Mouse (Mus musculus) thymus, adult 2 months (tissue): Measurements from ENCODE around the gene Srsf4. TPM values are rescaled to one million over a fixed set of nuclear protein-coding genes. Genes with fewer than 3 reads are reported as not detected.
A peak's percentile ranks its signal among the peaks of the same experiment; 100 is the strongest.

Experiments used
- DNase-seq: peaks from one replicate; pipeline ENCODE4 v3.0.0; 2021
- H3K27ac ChIP-seq: fragments of 200-500 bp; 2 replicates; pipeline ENCODE4 v1.5.1; 2012; ENCODE audit warnings: low read length, control low read depth; ENCODE audit not compliant: control insufficient read depth, insufficient read depth
- H3K27me3 ChIP-seq: fragments of 200-500 bp; 2 replicates; pipeline ENCODE4 v1.6.1; 2012; ENCODE audit warnings: mild to moderate bottlenecking, low read length, moderate library complexity, mixed read lengths; ENCODE audit not compliant: control insufficient read depth, insufficient read depth
- H3K36me3 ChIP-seq: fragments of 200-500 bp; 2 replicates; pipeline ENCODE4 v1.6.1; 2012; ENCODE audit warnings: mild to moderate bottlenecking, low read length, moderate library complexity; ENCODE audit not compliant: control insufficient read depth, insufficient read depth
- H3K4me1 ChIP-seq: fragments of 200-500 bp; replicated peaks from 2 replicates; pipeline ENCODE4 v1.6.1; 2012; ENCODE audit warnings: low read length; ENCODE audit not compliant: control insufficient read depth, insufficient read depth
- H3K4me3 ChIP-seq: fragments of 200-500 bp; 2 replicates; pipeline ENCODE4 v1.5.1; 2012; ENCODE audit warnings: mild to moderate bottlenecking, low read length, control low read depth, moderate library complexity; ENCODE audit not compliant: control insufficient read depth, insufficient read depth
- CTCF ChIP-seq: fragments of 200-500 bp; IDR thresholded peaks from 2 replicates; pipeline ENCODE4 v1.5.1; 2012; ENCODE audit warnings: mild to moderate bottlenecking, control low read depth, low read length, moderate library complexity, borderline replicate concordance; ENCODE audit not compliant: control insufficient read depth, poor library complexity, insufficient read depth; ENCODE audit errors: extremely low read depth
- POLR2A ChIP-seq: fragments of 200-500 bp; IDR thresholded peaks from 2 replicates; pipeline ENCODE4 v1.6.1; 2012; ENCODE audit warnings: mild to moderate bottlenecking, low read length, control low read depth, moderate library complexity; ENCODE audit not compliant: control insufficient read depth, poor library complexity, insufficient read depth; ENCODE audit errors: extremely low read depth
- WGBS: fragments of 180-500 bp; shearing (Covaris S2); methylation state at CpG from one replicate; pipeline ENCODE4 v1.1.7; 2018; 5-methylcytosine and 5-hydroxymethylcytosine counted together
- polyA plus RNA-seq: library from polyadenylated mRNA; depleted of rRNA; stranded (reverse); fragments of >200 nt; gene quantifications from 2 replicates; pipeline ENCODE4 v1.2.3, GENCODE M21; 2012

The Srsf4 gene
- polyA plus RNA-seq, 1 experiment, result 76.8 TPM

DNA sequence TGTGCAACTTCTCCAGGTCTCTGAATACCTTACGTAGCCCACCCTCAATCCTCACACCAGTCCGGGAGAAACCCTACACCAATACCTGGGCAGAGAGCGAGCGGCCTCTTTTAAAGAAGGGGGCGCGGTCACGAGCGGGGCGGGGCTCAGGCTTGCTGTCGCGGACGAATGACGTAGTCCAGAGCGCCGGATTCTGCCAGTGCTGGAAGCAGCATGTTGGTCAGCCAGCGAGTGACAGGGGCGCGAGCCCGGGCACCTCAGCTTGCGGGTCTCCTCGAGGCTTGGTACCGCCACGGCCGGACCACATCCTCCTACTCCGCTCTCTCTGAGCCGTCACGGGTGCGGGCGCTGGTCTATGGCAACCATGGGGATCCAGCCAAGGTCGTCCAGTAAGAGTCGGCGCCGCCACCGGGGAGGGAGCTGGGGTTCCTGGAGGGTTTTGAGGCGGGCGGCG, 30.1 kb upstream of the Srsf4 start, which contains the start of gene Mecr:
Gene Mecr, plus strand, starts transcription at position 181 of the 454 bp plus-strand sequence.
- Histone ChIP-seq H3K4me1 (peaks cover 6% of the 10 kb centered on the region; the same call in 1 of the 2 replicates), H3K27ac (no peak within 1 kb of the TSS), H3K36me3 (no peaks in the 10 kb centered on the region), H3K27me3 (no peaks in the 10 kb centered on the region), H3K4me3 (peak within 1 kb of the TSS; percentile 92)
- TF ChIP-seq CTCF (0 out of 2 replicates have a peak, but pooled peaks have one; percentile 15), POLR2A (0 out of 2 replicates have a peak, but pooled peaks have one; percentile 53)
- peak; percentile 88 for DNase-seq
- under 1% methylated on average over 37 of the region's 37 CpGs for WGBS

DNA sequence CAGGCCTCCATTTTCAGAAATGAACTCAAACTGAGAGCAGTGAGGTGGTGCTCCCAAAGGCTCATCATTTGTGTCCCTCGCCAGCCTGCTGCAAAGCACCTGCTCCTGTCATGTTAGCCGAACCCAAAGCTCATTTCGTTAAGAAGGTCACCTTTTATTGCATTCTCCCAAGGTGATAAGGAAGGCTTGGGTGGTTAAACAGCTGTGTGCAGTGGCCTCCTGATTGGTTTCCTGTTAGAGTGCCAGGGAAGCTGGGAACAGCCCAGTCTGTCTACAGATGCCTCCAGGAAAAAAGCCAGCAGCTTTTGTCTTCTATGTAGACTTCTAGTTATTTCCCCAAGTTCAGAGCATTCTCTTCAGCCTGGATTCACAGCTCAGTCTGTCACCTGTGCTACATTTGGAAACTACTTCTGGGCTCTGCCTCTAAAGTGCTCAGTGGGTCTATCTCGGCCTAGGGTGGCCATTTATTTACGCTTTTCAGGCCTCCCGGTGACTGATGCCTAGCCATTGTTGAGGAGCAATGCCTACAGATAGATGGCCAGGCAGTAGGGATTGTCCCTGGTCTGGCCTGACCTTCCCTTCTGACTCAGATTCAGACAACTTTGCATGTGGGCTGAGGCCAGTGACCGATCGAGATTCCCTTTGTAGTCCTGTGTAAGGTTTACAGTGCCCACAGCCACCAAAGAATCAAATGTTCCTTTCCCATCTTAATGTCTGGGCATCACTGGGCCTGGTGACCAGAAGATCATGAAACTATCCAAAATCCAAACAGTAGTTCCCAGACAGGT, 27.2 kb upstream of the Srsf4 start:
- H3K36me3 ChIP-seq, result no peaks in the 10 kb centered on the region
- no peaks in the 10 kb centered on the region for H3K27me3 ChIP-seq
- no peak for TF ChIP-seq POLR2A
- no peak for TF ChIP-seq CTCF
- H3K27ac ChIP-seq, result no peak overlapping the region
- peaks cover 5% of the 10 kb centered on the region; the same call in 1 of the 2 replicates for H3K4me1 ChIP-seq
- DNase-seq, result no peak
- H3K4me3 ChIP-seq, result no peak overlapping the region
- 93% methylated on average over 8 of the region's 8 CpGs for WGBS

DNA sequence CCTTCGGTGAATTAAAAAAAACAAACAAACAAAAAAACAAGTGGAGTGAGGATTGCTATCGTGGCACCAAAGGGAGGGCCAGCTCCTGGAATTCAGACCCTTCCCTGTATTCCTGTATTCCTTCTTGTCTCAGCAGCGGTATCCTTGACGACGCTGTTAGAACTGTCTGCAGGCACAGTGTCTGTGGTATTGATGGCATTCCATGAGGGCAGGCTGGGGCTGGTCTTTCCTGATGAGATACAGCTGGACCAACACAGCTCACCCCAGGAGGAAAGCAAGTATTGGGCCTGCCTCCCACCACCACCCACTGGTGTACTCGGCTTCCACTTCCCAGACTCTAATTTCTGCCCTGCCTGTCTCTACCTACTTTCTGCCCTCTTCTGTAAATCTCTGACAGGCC, 25.3 kb upstream of the Srsf4 start:
- no peak for TF ChIP-seq POLR2A
- TF ChIP-seq CTCF, result no peak
- DNase-seq, result no peak
- no peaks in the 10 kb centered on the region for H3K27me3 ChIP-seq
- peaks cover under 1% of the 10 kb centered on the region; the same call in 1 of the 2 replicates for H3K4me1 ChIP-seq
- WGBS, result 96% methylated on average over 6 of the region's 6 CpGs
- H3K27ac ChIP-seq, result no peak overlapping the region
- no peak overlapping the region for H3K4me3 ChIP-seq
- no peaks in the 10 kb centered on the region for H3K36me3 ChIP-seq

DNA sequence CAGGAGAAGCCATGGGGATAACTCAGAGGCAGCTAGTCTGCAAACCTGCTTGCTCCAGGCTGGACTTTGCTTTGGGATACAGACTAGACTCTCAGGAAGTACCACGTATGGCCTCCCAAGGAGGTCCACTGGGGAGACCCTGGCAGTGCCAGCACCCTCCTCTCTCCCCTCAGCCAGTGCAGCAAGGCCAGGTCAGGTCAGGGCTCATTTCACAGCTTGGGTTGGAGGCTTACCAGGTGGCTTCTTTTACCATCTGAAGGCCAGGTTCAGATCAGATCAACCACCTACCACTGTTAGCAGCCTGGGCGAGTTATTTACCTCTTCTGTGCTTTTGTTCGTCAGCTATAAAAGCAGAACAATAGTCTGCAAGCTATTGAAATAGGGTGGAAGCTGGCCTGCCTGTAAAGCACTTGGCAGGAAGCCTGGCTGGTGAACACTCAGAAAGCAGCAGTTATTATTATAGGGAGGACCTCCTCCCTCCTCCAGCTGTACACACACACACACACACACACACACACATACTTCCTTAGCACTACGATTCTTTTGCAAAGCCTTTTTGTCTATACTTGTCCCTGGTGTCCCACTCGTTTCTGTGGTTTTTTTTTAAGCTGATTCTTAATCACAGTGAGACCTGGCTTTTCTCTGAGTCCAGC, 23.3 kb upstream of the Srsf4 start:
- H3K4me1 ChIP-seq, result no peaks in the 10 kb centered on the region
- 52% methylated on average over 5 of the region's 5 CpGs for WGBS
- no peaks in the 10 kb centered on the region for H3K27me3 ChIP-seq
- TF ChIP-seq CTCF (no peak), POLR2A (no peak)
- DNase-seq, result no peak
- no peak overlapping the region for H3K4me3 ChIP-seq
- H3K27ac ChIP-seq, result no peak overlapping the region
- no peaks in the 10 kb centered on the region for H3K36me3 ChIP-seq

DNA sequence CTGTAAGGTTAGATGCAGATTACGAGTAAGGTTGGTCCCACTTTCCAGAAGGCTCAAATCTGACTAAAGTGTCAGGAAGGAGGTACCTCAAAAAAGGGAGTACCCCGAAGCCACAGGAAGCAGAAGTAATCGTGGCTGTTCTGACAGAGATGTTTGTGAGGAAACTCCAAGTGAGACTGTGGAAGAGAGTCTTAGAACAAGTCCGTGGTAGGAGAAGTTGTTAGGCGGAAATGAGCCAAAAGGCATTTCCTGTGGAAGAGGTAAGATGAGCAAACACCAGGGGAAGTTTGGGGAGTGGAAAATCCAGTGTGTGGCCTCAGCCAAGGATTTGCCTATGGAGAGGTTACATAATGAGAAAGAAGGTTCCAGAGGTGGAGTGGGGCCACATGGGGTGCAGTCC, 18.5 kb upstream of the Srsf4 start:
- H3K4me1 ChIP-seq, result no peaks in the 10 kb centered on the region
- H3K36me3 ChIP-seq, result no peaks in the 10 kb centered on the region
- DNase-seq, result no peak
- H3K4me3 ChIP-seq, result no peak overlapping the region
- H3K27ac ChIP-seq, result no peak overlapping the region
- no peak for TF ChIP-seq CTCF
- TF ChIP-seq POLR2A, result no peak
- WGBS, result 43% methylated on average over 5 of the region's 5 CpGs
- H3K27me3 ChIP-seq, result no peaks in the 10 kb centered on the region

DNA sequence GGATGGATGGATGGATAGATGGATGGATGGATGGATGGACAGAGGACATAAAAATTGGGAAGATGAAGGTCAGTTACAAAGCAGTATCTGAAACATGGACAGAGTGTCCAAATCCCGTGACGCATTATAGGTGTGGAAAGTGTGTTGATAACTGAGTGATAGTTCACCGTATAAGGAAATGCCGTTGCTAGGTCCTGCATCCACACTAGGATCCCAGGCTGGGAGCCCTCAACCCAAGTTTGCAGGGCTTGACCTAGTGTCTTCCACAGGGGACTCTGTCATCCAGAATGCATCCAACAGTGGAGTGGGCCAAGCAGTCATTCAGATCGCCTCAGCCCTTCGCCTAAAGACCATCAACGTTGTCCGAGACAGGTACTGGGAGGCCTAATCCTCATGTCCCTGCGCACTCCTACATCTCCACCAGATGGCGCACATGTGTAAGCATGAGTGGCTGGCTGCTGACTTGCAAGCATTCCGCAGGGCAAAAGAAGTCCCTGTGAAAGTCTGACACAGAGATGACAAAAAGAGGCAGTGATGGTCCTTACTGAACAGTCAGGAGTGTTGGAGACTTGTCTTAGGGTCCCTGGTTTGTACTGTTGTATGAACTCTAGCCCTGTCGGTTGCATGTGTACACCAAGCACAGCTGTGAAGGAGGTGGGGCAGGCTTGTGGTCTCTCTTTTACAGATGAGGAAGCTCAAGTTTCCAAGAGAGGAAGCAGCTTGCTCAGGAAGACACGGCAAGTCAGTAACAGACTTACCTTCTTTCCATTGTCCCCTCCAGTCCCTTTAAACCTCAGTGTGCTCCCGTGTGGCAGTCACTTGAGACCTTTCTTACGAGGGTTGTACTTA, 12.7 kb upstream of the Srsf4 start:
- peak; percentile 94 for TF ChIP-seq CTCF
- no peak for TF ChIP-seq POLR2A
- Histone ChIP-seq H3K4me1 (peaks cover 9% of the 10 kb centered on the region), H3K27ac (peak overlapping the region; percentile 82), H3K36me3 (no peaks in the 10 kb centered on the region), H3K4me3 (peak overlapping the region; percentile 10), H3K27me3 (no peaks in the 10 kb centered on the region)
- DNase-seq, result peak; percentile 83
- 34% methylated on average over 15 of the region's 15 CpGs for WGBS
